Mouse (Mus musculus) liver, embryonic 12.5 days (tissue): ENCODE results near the gene Selp. TPM values are rescaled to one million over a fixed set of nuclear protein-coding genes. Genes with fewer than 3 reads are reported as not detected.

ENCODE experiments used
- ATAC-seq: fragments of 200-750 bp; cut with Nextera tagmentation; 2 replicates; pipeline ENCODE4 v1.8.0; 2017; ENCODE audit warnings: moderate number of reproducible peaks, mild to moderate bottlenecking, moderate library complexity
- H3K27ac ChIP-seq: fragments of 300-500 bp; sonication (generic); 2 replicates; pipeline ENCODE4 v1.5.1; 2016; ENCODE audit warnings: mild to moderate bottlenecking
- H3K27me3 ChIP-seq: fragments of 300-500 bp; sonication (generic); replicated peaks from 2 replicates; pipeline ENCODE4 v1.6.1; 2016; ENCODE audit warnings: mild to moderate bottlenecking, moderate library complexity
- H3K36me3 ChIP-seq: fragments of 300-500 bp; sonication (generic); 2 replicates; pipeline ENCODE4 v1.6.1; 2016; ENCODE audit warnings: mild to moderate bottlenecking, moderate library complexity
- H3K4me1 ChIP-seq: fragments of 300-500 bp; sonication (generic); 2 replicates; pipeline ENCODE4 v1.6.1; 2016
- H3K4me2 ChIP-seq: fragments of 300-500 bp; sonication (generic); 2 replicates; pipeline ENCODE4 v1.6.1; 2016; ENCODE audit warnings: mild to moderate bottlenecking, moderate library complexity
- H3K4me3 ChIP-seq: fragments of 300-500 bp; sonication (generic); 2 replicates; pipeline ENCODE4 v1.5.1; 2016; ENCODE audit warnings: mild to moderate bottlenecking, moderate library complexity
- H3K9ac ChIP-seq: fragments of 300-500 bp; sonication (generic); 2 replicates; pipeline ENCODE4 v1.6.1; 2016; ENCODE audit warnings: mild to moderate bottlenecking, moderate library complexity
- H3K9me3 ChIP-seq: fragments of 300-500 bp; sonication (generic); replicated peaks from 2 replicates; pipeline ENCODE4 v1.6.1; 2016; ENCODE audit warnings: mild to moderate bottlenecking, moderate library complexity
- WGBS: fragments of 180-500 bp; shearing (Covaris S2); methylation state at CpG from one replicate; pipeline ENCODE4 v1.1.7; 2016; ENCODE audit not compliant: insufficient replicate concordance; 5-methylcytosine and 5-hydroxymethylcytosine counted together
- polyA plus RNA-seq: library from polyadenylated mRNA; unstranded; fragments of >200 nt; fragmentation: Nextera tagmentation; extraction: Ambion mirVana; gene quantifications from 2 replicates; pipeline ENCODE4 v1.2.1, GENCODE M21; 2016

The Selp gene
- polyA plus RNA-seq: 0.38 and 0.41 TPM in 2 replicates

- Histone ChIP-seq H3K9ac (no peak within 1 kb of the TSS), H3K4me2 (no peak within 1 kb of the TSS), H3K27ac (no peak within 1 kb of the TSS), H3K36me3 (no peaks in the 10 kb centered on the region), H3K27me3 (no peaks in the 10 kb centered on the region), H3K4me1 (no peaks in the 10 kb centered on the region), H3K4me3 (no peak within 1 kb of the TSS), H3K9me3 (no peaks in the 10 kb centered on the region)
- ATAC-seq: no peak
- WGBS: 42% methylated on average over 8 of the region's 8 CpGs
Measured at GRCm38 (mm10) chr1:164114947-164115493, at the start of gene Selp. Gene Selp, plus strand, starts transcription at chr1:164115264.

GRCm38 (mm10) chr1:164069261-164069660, 45.8 kb upstream of the Selp start:
- no peak overlapping the region for H3K27ac ChIP-seq
- no peak overlapping the region for H3K4me2 ChIP-seq
- no peaks in the 10 kb centered on the region for H3K36me3 ChIP-seq
- no peak overlapping the region for H3K4me3 ChIP-seq
- H3K27me3 ChIP-seq: no peaks in the 10 kb centered on the region
- peaks cover 6% of the 10 kb centered on the region; the same call in 1 of the 2 replicates for H3K4me1 ChIP-seq
- ATAC-seq: no peak
- no peak overlapping the region for H3K9ac ChIP-seq
- H3K9me3 ChIP-seq: no peaks in the 10 kb centered on the region

- Histone ChIP-seq H3K9ac (no peak overlapping the region), H3K4me1 (peaks cover 6% of the 10 kb centered on the region; the same call in 1 of the 2 replicates), H3K4me3 (no peak overlapping the region), H3K27me3 (no peaks in the 10 kb centered on the region), H3K9me3 (no peaks in the 10 kb centered on the region), H3K4me2 (no peak overlapping the region), H3K36me3 (no peaks in the 10 kb centered on the region), H3K27ac (no peak overlapping the region)
- ATAC-seq: no peak
- WGBS: 75% methylated on average over 4 of the region's 4 CpGs
Measured at GRCm38 (mm10) chr1:164070461-164070860, 44.6 kb upstream of the Selp start.

GRCm38 (mm10) chr1:164071111-164071510, 44.0 kb upstream of the Selp start:
- ATAC-seq: no peak
- Histone ChIP-seq H3K27me3 (no peaks in the 10 kb centered on the region), H3K4me2 (no peak overlapping the region), H3K4me3 (no peak overlapping the region), H3K36me3 (no peaks in the 10 kb centered on the region), H3K27ac (no peak overlapping the region), H3K9me3 (no peaks in the 10 kb centered on the region), H3K4me1 (peaks cover 6% of the 10 kb centered on the region; the same call in 1 of the 2 replicates), H3K9ac (no peak overlapping the region)
- WGBS: 52% methylated on average over 7 of the region's 7 CpGs

GRCm38 (mm10) chr1:164072001-164072400, 43.1 kb upstream of the Selp start:
- no peaks in the 10 kb centered on the region for H3K9me3 ChIP-seq
- no peaks in the 10 kb centered on the region for H3K36me3 ChIP-seq
- no peak overlapping the region for H3K27ac ChIP-seq
- no peak overlapping the region for H3K9ac ChIP-seq
- 76% methylated on average over 4 of the region's 4 CpGs for WGBS
- H3K4me1 ChIP-seq: peaks cover 6% of the 10 kb centered on the region; the same call in 1 of the 2 replicates
- H3K4me3 ChIP-seq: no peak overlapping the region
- no peak overlapping the region for H3K4me2 ChIP-seq
- ATAC-seq: no peak
- H3K27me3 ChIP-seq: no peaks in the 10 kb centered on the region

GRCm38 (mm10) chr1:164073091-164073490, 42.0 kb upstream of the Selp start:
- H3K27ac ChIP-seq: no peak overlapping the region
- H3K27me3 ChIP-seq: no peaks in the 10 kb centered on the region
- WGBS: 68% methylated on average over 9 of the region's 9 CpGs
- H3K4me2 ChIP-seq: no peak overlapping the region
- H3K9me3 ChIP-seq: no peaks in the 10 kb centered on the region
- no peak overlapping the region for H3K9ac ChIP-seq
- no peaks in the 10 kb centered on the region for H3K36me3 ChIP-seq
- peaks cover 6% of the 10 kb centered on the region; the same call in 1 of the 2 replicates for H3K4me1 ChIP-seq
- ATAC-seq: no peak
- no peak overlapping the region for H3K4me3 ChIP-seq

GRCm38 (mm10) chr1:164073803-164074202, 41.3 kb upstream of the Selp start:
- Histone ChIP-seq H3K4me3 (no peak overlapping the region), H3K27ac (no peak overlapping the region), H3K4me1 (peaks cover 6% of the 10 kb centered on the region; the same call in 1 of the 2 replicates), H3K9ac (no peak overlapping the region), H3K36me3 (no peaks in the 10 kb centered on the region), H3K9me3 (no peaks in the 10 kb centered on the region), H3K4me2 (no peak overlapping the region), H3K27me3 (peaks cover under 1% of the 10 kb centered on the region; the same call in 1 of the 2 replicates)
- no peak for ATAC-seq
- 20% methylated on average over 7 of the region's 7 CpGs for WGBS

GRCm38 (mm10) chr1:164074606-164075140, 40.4 kb upstream of the Selp start:
- Histone ChIP-seq H3K36me3 (no peaks in the 10 kb centered on the region), H3K4me1 (peaks cover 6% of the 10 kb centered on the region; the same call in 1 of the 2 replicates), H3K4me2 (no peak overlapping the region), H3K4me3 (no peak overlapping the region), H3K9ac (no peak overlapping the region), H3K27ac (no peak overlapping the region), H3K9me3 (no peaks in the 10 kb centered on the region), H3K27me3 (peaks cover 6% of the 10 kb centered on the region)
- ATAC-seq: no peak
- WGBS: 67% methylated on average over 2 of the region's 2 CpGs

- H3K4me3 ChIP-seq: no peak overlapping the region
- no peak overlapping the region for H3K9ac ChIP-seq
- 85% methylated on average over 1 of the region's 1 CpGs for WGBS
- no peaks in the 10 kb centered on the region for H3K9me3 ChIP-seq
- peaks cover 6% of the 10 kb centered on the region for H3K27me3 ChIP-seq
- no peak overlapping the region for H3K27ac ChIP-seq
- H3K4me2 ChIP-seq: no peak overlapping the region
- peaks cover 6% of the 10 kb centered on the region; the same call in 1 of the 2 replicates for H3K4me1 ChIP-seq
- H3K36me3 ChIP-seq: no peaks in the 10 kb centered on the region
- no peak for ATAC-seq
Measured at GRCm38 (mm10) chr1:164075416-164075815, 39.6 kb upstream of the Selp start.

GRCm38 (mm10) chr1:164076441-164076840, 38.6 kb upstream of the Selp start:
- peaks cover 6% of the 10 kb centered on the region for H3K27me3 ChIP-seq
- no peak overlapping the region for H3K27ac ChIP-seq
- H3K9ac ChIP-seq: no peak overlapping the region
- peaks cover 6% of the 10 kb centered on the region; the same call in 1 of the 2 replicates for H3K4me1 ChIP-seq
- H3K4me3 ChIP-seq: no peak overlapping the region
- WGBS: 38% methylated on average over 1 of the region's 1 CpGs
- H3K9me3 ChIP-seq: no peaks in the 10 kb centered on the region
- H3K4me2 ChIP-seq: no peak overlapping the region
- H3K36me3 ChIP-seq: no peaks in the 10 kb centered on the region
- ATAC-seq: no peak

- H3K4me3 ChIP-seq: no peak overlapping the region
- H3K36me3 ChIP-seq: no peaks in the 10 kb centered on the region
- peaks cover 6% of the 10 kb centered on the region for H3K27me3 ChIP-seq
- H3K4me1 ChIP-seq: peaks cover 6% of the 10 kb centered on the region; the same call in 1 of the 2 replicates
- no peak for ATAC-seq
- 26% methylated on average over 3 of the region's 3 CpGs for WGBS
- H3K9ac ChIP-seq: no peak overlapping the region
- H3K4me2 ChIP-seq: no peak overlapping the region
- no peak overlapping the region for H3K27ac ChIP-seq
- H3K9me3 ChIP-seq: no peaks in the 10 kb centered on the region
Measured at GRCm38 (mm10) chr1:164077031-164077430, 38.0 kb upstream of the Selp start.

- Histone ChIP-seq H3K9me3 (no peaks in the 10 kb centered on the region), H3K36me3 (no peaks in the 10 kb centered on the region), H3K27ac (no peak overlapping the region), H3K4me3 (no peak overlapping the region), H3K9ac (no peak overlapping the region), H3K27me3 (peaks cover 6% of the 10 kb centered on the region), H3K4me1 (peaks cover 6% of the 10 kb centered on the region; the same call in 1 of the 2 replicates), H3K4me2 (no peak overlapping the region)
- ATAC-seq: no peak
- WGBS: 45% methylated on average over 4 of the region's 4 CpGs
Measured at GRCm38 (mm10) chr1:164078323-164078741, 36.7 kb upstream of the Selp start.
